In the genomic region with DNA sequence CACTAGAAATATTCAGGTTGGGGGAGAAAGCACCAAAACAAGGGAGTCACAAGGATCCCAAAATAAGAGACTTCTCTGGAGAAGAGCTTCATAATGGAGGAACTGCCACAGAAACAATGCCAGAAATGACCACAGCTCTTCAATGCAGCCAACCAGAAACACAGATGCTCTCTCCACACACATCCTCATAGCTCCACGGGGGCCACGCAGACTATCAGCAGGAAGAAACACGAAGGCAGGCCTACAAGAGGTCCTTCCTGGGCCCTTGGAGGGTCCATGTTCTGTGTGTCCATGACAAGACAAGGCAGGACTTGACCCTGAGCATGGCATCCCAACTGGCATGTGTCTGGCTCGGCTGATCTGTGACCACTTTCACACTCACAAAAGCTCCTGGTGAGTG, we compare ENCODE assay signal across 24 mouse cellular contexts. TPM values are rescaled to one million over a fixed set of nuclear protein-coding genes. Genes with fewer than 3 reads are reported as not detected.
DNase-seq lines count a peak whose midpoint lies in the region; ATAC-seq lines count a peak whose summit lies in the region.
"Had no signal": no experiment of that assay in that cellular context is flagged by ENCODE, and none has a peak within 500 bp of the region (broad histone marks: within the 10 kb centered on the region; RNA-seq: fewer than 3 reads in every experiment).

No protein-coding gene starts in this region.

- H3K9me3 ChIP-seq in forebrain, embryonic 10.5 days: no peaks in the 10 kb centered on the region
- no peaks in the 10 kb centered on the region for H3K9me3 ChIP-seq in forebrain, embryonic 12.5 days
- H3K9me3 ChIP-seq in megakaryocyte, embryonic 14.5 days: no peaks in the 10 kb centered on the region
- H3K9me3 ChIP-seq: embryonic facial prominence, embryonic 12.5 days; embryonic facial prominence, embryonic 15.5 days; forebrain, embryonic 13.5 days; heart, embryonic 12.5 days; hindbrain, embryonic 12.5 days; hindbrain, embryonic 15.5 days; intestine, embryonic 15.5 days; kidney, embryonic 15.5 days had no signal

- H3K4me3 ChIP-seq in forebrain, embryonic 10.5 days: no peak overlapping the region
- no peak overlapping the region for H3K4me3 ChIP-seq in forebrain, embryonic 12.5 days (replicated peaks)
- H3K4me3 ChIP-seq in megakaryocyte, embryonic 14.5 days (replicated peaks): peak overlapping the region; percentile 67
- H3K4me3 ChIP-seq: embryonic facial prominence, embryonic 12.5 days; embryonic facial prominence, embryonic 15.5 days; forebrain, embryonic 13.5 days; heart, embryonic 12.5 days; hindbrain, embryonic 12.5 days; hindbrain, embryonic 15.5 days; intestine, embryonic 15.5 days; kidney, embryonic 15.5 days had no signal

- no peak overlapping the region for H3K9ac ChIP-seq in forebrain, embryonic 12.5 days
- H3K9ac ChIP-seq: embryonic facial prominence, embryonic 12.5 days; embryonic facial prominence, embryonic 15.5 days; forebrain, embryonic 13.5 days; heart, embryonic 12.5 days; hindbrain, embryonic 12.5 days; hindbrain, embryonic 15.5 days; intestine, embryonic 15.5 days; kidney, embryonic 15.5 days had no signal

- H3K4me2 ChIP-seq in forebrain, embryonic 12.5 days: no peak overlapping the region
- H3K4me2 ChIP-seq: embryonic facial prominence, embryonic 12.5 days; embryonic facial prominence, embryonic 15.5 days; forebrain, embryonic 13.5 days; heart, embryonic 12.5 days; hindbrain, embryonic 12.5 days; hindbrain, embryonic 15.5 days; intestine, embryonic 15.5 days; kidney, embryonic 15.5 days had no signal

- peak; percentile 62 for DNase-seq in cerebellum, adult 9-11 months
- no peak for DNase-seq in forebrain, embryonic 10.5 days (ENCODE audit: extremely low spot score, low spot score)
- DNase-seq: adrenal gland, adult 2 months; adrenal gland, postnatal 14 days; gastrocnemius, postnatal 25 days; heart, adult 18-20 months; heart, postnatal 14 days; kidney, adult 11 months; kidney, adult 8-10 months had no signal

- H3K4me1 ChIP-seq in forebrain, embryonic 10.5 days: peaks cover 55% of the 10 kb centered on the region
- H3K4me1 ChIP-seq in forebrain, embryonic 12.5 days: peaks cover 43% of the 10 kb centered on the region
- H3K4me1 ChIP-seq in megakaryocyte, embryonic 14.5 days: peaks cover 93% of the 10 kb centered on the region

- H3K36me3 ChIP-seq in forebrain, embryonic 10.5 days (replicated peaks): no peaks in the 10 kb centered on the region
- no peaks in the 10 kb centered on the region for H3K36me3 ChIP-seq in forebrain, embryonic 12.5 days (replicated peaks)
- H3K36me3 ChIP-seq in megakaryocyte, embryonic 14.5 days (replicated peaks; ENCODE audit: low read length): peaks cover 7% of the 10 kb centered on the region
- H3K36me3 ChIP-seq: embryonic facial prominence, embryonic 12.5 days; embryonic facial prominence, embryonic 15.5 days; heart, embryonic 12.5 days; hindbrain, embryonic 12.5 days; hindbrain, embryonic 15.5 days; intestine, embryonic 15.5 days; kidney, embryonic 15.5 days had no signal

- 0 out of 2 replicates have a peak overlapping the region, but pooled peaks have one; percentile 25 for H3K27ac ChIP-seq in forebrain, embryonic 10.5 days
- H3K27ac ChIP-seq in forebrain, embryonic 12.5 days: no peak overlapping the region
- H3K27ac ChIP-seq: embryonic facial prominence, embryonic 12.5 days; embryonic facial prominence, embryonic 15.5 days; forebrain, embryonic 13.5 days; hindbrain, embryonic 12.5 days; hindbrain, embryonic 15.5 days; intestine, embryonic 15.5 days; kidney, embryonic 15.5 days had no signal

- WGBS in forebrain, embryonic 10.5 days: 85% methylated on average over 4 of the region's 4 CpGs
- WGBS in forebrain, embryonic 12.5 days: 87% methylated on average over 4 of the region's 4 CpGs

- ATAC-seq in cerebellum, adult (ENCODE audit: insufficient number of reproducible peaks, low FRiP score, low TSS enrichment): no peak
- no peak for ATAC-seq in forebrain, embryonic 12.5 days (ENCODE audit: low FRiP score)
- no peak for ATAC-seq in megakaryocyte, adult 5-6 weeks (ENCODE audit: poor library complexity, severe bottlenecking)
- no peak for ATAC-seq in inflammation-experienced regulatory T-cells, adult 6 months
- ATAC-seq: CD4-positive, CD25-positive, alpha-beta regulatory T cell, adult 4 months; forebrain, embryonic 13.5 days; forebrain, embryonic 16.5 days; intestine, embryonic 15.5 days had no signal

- H3K27me3 ChIP-seq in forebrain, embryonic 10.5 days (ENCODE audit: poor library complexity, severe bottlenecking): no peaks in the 10 kb centered on the region
- no peaks in the 10 kb centered on the region for H3K27me3 ChIP-seq in forebrain, embryonic 12.5 days
- H3K27me3 ChIP-seq in megakaryocyte, embryonic 14.5 days (replicated peaks): no peaks in the 10 kb centered on the region
- H3K27me3 ChIP-seq: embryonic facial prominence, embryonic 12.5 days; embryonic facial prominence, embryonic 15.5 days; forebrain, embryonic 13.5 days; heart, embryonic 12.5 days; hindbrain, embryonic 12.5 days; hindbrain, embryonic 15.5 days; intestine, embryonic 15.5 days; kidney, embryonic 15.5 days had no signal

RNA-seq across cellular contexts. Expression of gene Taf4, which starts 15.0 kb away (rescaled TPM):
- 3.6 and 4.2 TPM in 2 replicates for polyA plus RNA-seq in forebrain, embryonic 10.5 days (2016; fragmentation: Nextera tagmentation; extraction: Ambion mirVana)
- polyA plus RNA-seq in forebrain, embryonic 12.5 days (2016; fragmentation: Nextera tagmentation; extraction: Ambion mirVana): 5.2 and 5.8 TPM in 2 replicates
- 9.1 and 14.6 TPM in 2 replicates for polyA plus RNA-seq in megakaryocyte, embryonic 14.5 days (2012; ENCODE audit: insufficient read depth, low replicate concordance)
- total RNA-seq in megakaryocyte, adult 5-6 weeks (2015): 28.4 and 31.8 TPM in 2 replicates
- total RNA-seq in megakaryocyte, adult 5-6 weeks (2017): 27.6 and 43.5 TPM in 2 replicates
- 1 to 10 TPM; 4.3 to 7.2 (median 5.0) TPM for polyA plus RNA-seq in inflammation-experienced regulatory T-cells, adult 6 months (2017; shearing (Covaris generic))
